Mouse (Mus musculus) forebrain, embryonic 15.5 days (tissue): ENCODE results near the gene Neto2. TPM values are rescaled to one million over a fixed set of nuclear protein-coding genes. Genes with fewer than 3 reads are reported as not detected.
"Not testable (repeated sequence)": the region's sequence is repeated elsewhere in the genome, so short reads cannot be mapped to it uniquely, and the experiment has no call there.

Source experiments
- ATAC-seq: fragments of 200-750 bp; cut with Nextera tagmentation; replicated peaks from 2 replicates; pipeline ENCODE4 v1.8.0; 2017; ENCODE audit warnings: mild to moderate bottlenecking, moderate TSS enrichment, moderate library complexity
- H3K27ac ChIP-seq: fragments of 300-500 bp; sonication (generic); replicated peaks from 2 replicates; pipeline ENCODE4 v1.5.1; 2015; ENCODE audit warnings: mild to moderate bottlenecking, inconsistent platforms
- H3K27me3 ChIP-seq: fragments of 300-500 bp; sonication (generic); 2 replicates; pipeline ENCODE4 v1.6.1; 2015; ENCODE audit warnings: inconsistent platforms
- H3K36me3 ChIP-seq: fragments of 300-500 bp; sonication (generic); 2 replicates; pipeline ENCODE4 v1.6.1; 2015; ENCODE audit warnings: mild to moderate bottlenecking, inconsistent platforms
- H3K4me1 ChIP-seq: fragments of 300-500 bp; sonication (generic); 2 replicates; pipeline ENCODE4 v1.6.1; 2015; ENCODE audit warnings: inconsistent platforms
- H3K4me2 ChIP-seq: fragments of 300-500 bp; sonication (generic); replicated peaks from 2 replicates; pipeline ENCODE4 v1.6.1; 2015; ENCODE audit warnings: mild to moderate bottlenecking, inconsistent platforms
- H3K4me3 ChIP-seq: fragments of 300-500 bp; sonication (generic); 2 replicates; pipeline ENCODE4 v1.5.1; 2015; ENCODE audit warnings: mild to moderate bottlenecking, inconsistent platforms
- H3K9ac ChIP-seq: fragments of 300-500 bp; sonication (generic); replicated peaks from 2 replicates; pipeline ENCODE4 v1.6.1; 2015; ENCODE audit warnings: mild to moderate bottlenecking, inconsistent platforms
- H3K9me3 ChIP-seq: fragments of 300-500 bp; sonication (generic); 2 replicates; pipeline ENCODE4 v1.6.1; 2016; ENCODE audit warnings: inconsistent platforms
- WGBS: fragments of 180-500 bp; shearing (Covaris S2); methylation state at CpG from one replicate; pipeline ENCODE4 v1.1.7; 2015; ENCODE audit warnings: mixed read lengths; 5-methylcytosine and 5-hydroxymethylcytosine counted together
- polyA plus RNA-seq: library from polyadenylated mRNA; unstranded; fragments of >200 nt; fragmentation: Nextera tagmentation; extraction: Ambion mirVana; gene quantifications from 2 replicates; pipeline ENCODE4 v1.2.1, GENCODE M21; 2015

Neto2 gene
- polyA plus RNA-seq, 1 experiment from 2014 or later: 72.4 TPM

GRCm38 (mm10) chr8:85644921-85645665 lies 55.6 kb downstream of the Neto2 start:
- Histone ChIP-seq H3K27ac (no peak overlapping the region), H3K9ac (no peak overlapping the region), H3K36me3 (peaks cover 56% of the 10 kb centered on the region), H3K4me2 (no peak overlapping the region), H3K9me3 (no peaks in the 10 kb centered on the region), H3K27me3 (no peaks in the 10 kb centered on the region), H3K4me3 (no peak overlapping the region), H3K4me1 (no peaks in the 10 kb centered on the region)
- 91% methylated on average over 4 of the region's 4 CpGs for WGBS
- ATAC-seq: no peak

GRCm38 (mm10) chr8:85624450-85624849 lies 76.3 kb downstream of the Neto2 start:
- no peaks in the 10 kb centered on the region for H3K9me3 ChIP-seq
- H3K27me3 ChIP-seq: no peaks in the 10 kb centered on the region
- peaks cover 21% of the 10 kb centered on the region for H3K36me3 ChIP-seq
- WGBS: 91% methylated on average over 6 of the region's 6 CpGs
- ATAC-seq: no peak
- no peak overlapping the region for H3K4me2 ChIP-seq
- H3K27ac ChIP-seq: no peak overlapping the region
- H3K4me3 ChIP-seq: no peak overlapping the region
- no peaks in the 10 kb centered on the region for H3K4me1 ChIP-seq
- no peak overlapping the region for H3K9ac ChIP-seq

GRCm38 (mm10) chr8:85623246-85623645 lies 77.5 kb downstream of the Neto2 start:
- H3K27ac ChIP-seq: no peak overlapping the region
- H3K4me3 ChIP-seq: no peak overlapping the region
- WGBS: 93% methylated on average over 5 of the region's 5 CpGs
- H3K9ac ChIP-seq: no peak overlapping the region
- H3K4me1 ChIP-seq: no peaks in the 10 kb centered on the region
- H3K27me3 ChIP-seq: no peaks in the 10 kb centered on the region
- peaks cover 12% of the 10 kb centered on the region for H3K36me3 ChIP-seq
- H3K4me2 ChIP-seq: no peak overlapping the region
- H3K9me3 ChIP-seq: no peaks in the 10 kb centered on the region
- no peak for ATAC-seq

GRCm38 (mm10) chr8:85618789-85619188 lies 81.9 kb downstream of the Neto2 start:
- Histone ChIP-seq H3K9ac (no peak overlapping the region), H3K9me3 (no peaks in the 10 kb centered on the region), H3K4me1 (no peaks in the 10 kb centered on the region), H3K4me2 (no peak overlapping the region), H3K27ac (no peak overlapping the region), H3K4me3 (no peak overlapping the region), H3K27me3 (no peaks in the 10 kb centered on the region), H3K36me3 (peaks cover 5% of the 10 kb centered on the region; the same call in 1 of the 2 replicates)
- no peak for ATAC-seq
- 85% methylated on average over 3 of the region's 3 CpGs for WGBS

DNA sequence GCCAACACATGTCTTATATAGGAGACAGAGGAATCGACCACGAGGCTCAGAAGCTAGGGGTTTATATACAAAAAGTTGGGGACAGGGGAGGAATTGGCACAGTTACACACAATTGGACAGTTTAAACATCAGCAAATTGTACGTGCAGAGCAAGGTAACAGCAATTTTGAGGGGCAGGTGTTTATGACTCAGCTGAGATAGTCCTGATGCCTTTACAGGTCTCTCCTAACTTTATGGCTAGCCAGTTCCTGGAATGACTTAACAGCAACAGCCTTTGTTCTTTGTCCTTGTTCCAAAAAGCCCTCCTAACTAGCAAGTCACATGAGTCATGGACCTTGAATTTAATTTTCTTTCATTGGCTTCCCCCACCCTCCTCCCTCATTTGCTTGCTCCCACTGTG lies 83.6 kb downstream of the Neto2 start:
- not testable (repeated sequence) for H3K4me1 ChIP-seq, H3K9ac ChIP-seq, H3K4me2 ChIP-seq, ATAC-seq, H3K27me3 ChIP-seq, H3K27ac ChIP-seq, H3K9me3 ChIP-seq, H3K4me3 ChIP-seq, H3K36me3 ChIP-seq
- WGBS: 94% methylated on average over 3 of the region's 3 CpGs

GRCm38 (mm10) chr8:85608836-85609235 lies 91.9 kb downstream of the Neto2 start:
- H3K9ac ChIP-seq: no peak overlapping the region
- no peaks in the 10 kb centered on the region for H3K9me3 ChIP-seq
- no peak overlapping the region for H3K27ac ChIP-seq
- H3K4me2 ChIP-seq: no peak overlapping the region
- no peaks in the 10 kb centered on the region for H3K4me1 ChIP-seq
- no peaks in the 10 kb centered on the region for H3K36me3 ChIP-seq
- no peak for ATAC-seq
- no peaks in the 10 kb centered on the region for H3K27me3 ChIP-seq
- H3K4me3 ChIP-seq: no peak overlapping the region
- WGBS: 89% methylated on average over 2 of the region's 2 CpGs

DNA sequence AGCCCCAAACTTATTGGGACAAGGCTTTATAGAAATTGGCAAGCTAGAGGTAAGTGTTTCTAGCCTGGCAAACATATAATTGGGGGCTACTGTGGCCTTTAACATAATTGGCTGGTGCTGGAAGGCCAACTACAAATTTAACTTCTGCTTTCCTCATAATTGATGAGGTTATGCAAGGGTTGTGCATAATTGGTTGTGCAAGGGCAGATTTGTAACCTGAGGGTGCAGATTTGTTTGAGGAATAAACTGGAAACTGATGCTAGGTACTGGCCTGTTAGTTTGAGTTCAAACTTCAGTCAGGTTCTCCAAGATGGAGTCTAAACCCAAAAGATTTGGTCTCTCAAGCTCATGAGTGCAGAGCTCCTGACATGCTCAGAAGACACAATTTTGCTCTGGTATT lies 92.9 kb downstream of the Neto2 start:
- Histone ChIP-seq H3K9ac (no peak overlapping the region), H3K4me2 (no peak overlapping the region), H3K36me3 (no peaks in the 10 kb centered on the region), H3K27ac (no peak overlapping the region), H3K9me3 (no peaks in the 10 kb centered on the region), H3K27me3 (no peaks in the 10 kb centered on the region), H3K4me1 (no peaks in the 10 kb centered on the region), H3K4me3 (no peak overlapping the region)
- no peak for ATAC-seq

GRCm38 (mm10) chr8:85606974-85607373 lies 93.8 kb downstream of the Neto2 start:
- 88% methylated on average over 1 of the region's 1 CpGs for WGBS
- Histone ChIP-seq H3K36me3 (no peaks in the 10 kb centered on the region), H3K4me1 (no peaks in the 10 kb centered on the region), H3K27ac (no peak overlapping the region), H3K27me3 (no peaks in the 10 kb centered on the region), H3K4me3 (no peak overlapping the region), H3K4me2 (no peak overlapping the region), H3K9me3 (no peaks in the 10 kb centered on the region), H3K9ac (no peak overlapping the region)
- ATAC-seq: no peak

DNA sequence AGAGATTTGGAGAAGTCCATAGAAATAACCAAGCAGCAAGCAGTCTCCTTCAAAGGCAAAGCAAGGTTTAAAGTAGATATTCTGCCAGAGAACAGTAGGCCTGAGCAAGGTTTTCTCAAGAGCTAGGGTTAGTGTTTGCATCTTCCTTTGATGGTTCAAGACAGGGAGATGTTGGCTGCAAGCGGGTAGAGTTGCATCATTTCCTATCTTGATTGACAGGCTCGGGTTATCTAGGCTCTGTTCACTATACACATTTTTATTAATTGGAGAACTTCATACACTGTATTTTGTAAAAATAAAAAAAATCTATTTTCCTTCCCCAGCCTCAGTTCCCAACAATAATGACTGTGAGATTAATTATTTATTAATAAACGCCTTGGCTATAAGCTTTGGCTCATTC lies 94.2 kb downstream of the Neto2 start:
- H3K4me1 ChIP-seq: no peaks in the 10 kb centered on the region
- no peaks in the 10 kb centered on the region for H3K9me3 ChIP-seq
- H3K36me3 ChIP-seq: no peaks in the 10 kb centered on the region
- H3K27me3 ChIP-seq: no peaks in the 10 kb centered on the region
- H3K4me2 ChIP-seq: no peak overlapping the region
- WGBS: 94% methylated on average over 3 of the region's 3 CpGs
- ATAC-seq: no peak
- H3K27ac ChIP-seq: no peak overlapping the region
- no peak overlapping the region for H3K4me3 ChIP-seq
- no peak overlapping the region for H3K9ac ChIP-seq

GRCm38 (mm10) chr8:85604201-85604600 lies 96.5 kb downstream of the Neto2 start:
- no peak for ATAC-seq
- no peaks in the 10 kb centered on the region for H3K36me3 ChIP-seq
- H3K27me3 ChIP-seq: no peaks in the 10 kb centered on the region
- no peak overlapping the region for H3K27ac ChIP-seq
- no peaks in the 10 kb centered on the region for H3K4me1 ChIP-seq
- no peaks in the 10 kb centered on the region for H3K9me3 ChIP-seq
- H3K9ac ChIP-seq: no peak overlapping the region
- H3K4me2 ChIP-seq: no peak overlapping the region
- 85% methylated on average over 4 of the region's 4 CpGs for WGBS
- H3K4me3 ChIP-seq: no peak overlapping the region

DNA sequence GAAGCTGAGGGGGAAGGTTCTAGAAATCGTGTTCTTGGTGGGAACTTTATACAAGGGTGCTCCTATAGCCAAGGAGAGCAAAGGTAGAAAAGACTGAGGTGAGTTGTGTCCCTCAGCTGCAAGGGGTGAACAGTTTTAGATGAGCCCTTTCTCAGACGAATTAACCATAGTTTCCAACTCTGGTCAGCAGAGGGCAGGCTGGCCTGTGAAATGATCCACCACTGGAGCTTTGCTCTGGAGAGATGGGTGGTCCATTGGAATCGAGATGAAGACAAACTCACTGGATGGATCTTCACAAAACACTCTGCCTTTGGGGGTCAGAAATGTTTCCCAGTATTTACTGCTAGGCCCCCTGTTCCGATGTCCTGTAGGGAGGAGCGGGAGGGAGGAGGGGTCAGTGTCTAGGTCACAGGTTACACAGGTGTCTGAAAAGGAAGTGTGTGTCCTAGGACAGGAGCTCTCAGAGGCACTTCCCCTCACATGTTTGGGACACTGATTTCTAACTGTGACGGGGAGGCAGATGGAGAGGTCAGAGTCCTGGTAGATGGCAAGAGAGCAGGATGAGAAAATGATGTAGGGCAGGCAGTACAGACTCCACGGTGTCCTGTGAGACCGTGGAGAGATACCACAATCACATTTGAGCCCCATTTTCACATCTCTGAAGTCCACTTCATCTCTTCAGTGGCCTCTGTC lies 97.4 kb downstream of the Neto2 start:
- 46% methylated on average over 8 of the region's 8 CpGs for WGBS
- no peak; the same call in 1 of the 2 replicates for ATAC-seq

GRCm38 (mm10) chr8:85602737-85603136 lies 98.0 kb downstream of the Neto2 start:
- ATAC-seq: no peak
- Histone ChIP-seq H3K27ac (no peak overlapping the region), H3K27me3 (no peaks in the 10 kb centered on the region), H3K4me1 (no peaks in the 10 kb centered on the region), H3K36me3 (no peaks in the 10 kb centered on the region), H3K9me3 (no peaks in the 10 kb centered on the region), H3K9ac (no peak overlapping the region), H3K4me3 (no peak overlapping the region), H3K4me2 (no peak overlapping the region)
- 81% methylated on average over 4 of the region's 4 CpGs for WGBS

More for the DNA sequence above, 97.4 kb downstream of the Neto2 start:
- no peak overlapping the region for H3K27ac ChIP-seq
- H3K9ac ChIP-seq: no peak overlapping the region
- no peak overlapping the region for H3K4me3 ChIP-seq
- H3K27me3 ChIP-seq: no peaks in the 10 kb centered on the region
- no peak overlapping the region for H3K4me2 ChIP-seq
- no peaks in the 10 kb centered on the region for H3K36me3 ChIP-seq
- no peaks in the 10 kb centered on the region for H3K4me1 ChIP-seq
- H3K9me3 ChIP-seq: no peaks in the 10 kb centered on the region

GRCm38 (mm10) chr8:85601741-85602140 lies 99.0 kb downstream of the Neto2 start:
- H3K27me3 ChIP-seq: no peaks in the 10 kb centered on the region
- H3K9me3 ChIP-seq: no peaks in the 10 kb centered on the region
- H3K27ac ChIP-seq: no peak overlapping the region
- no peaks in the 10 kb centered on the region for H3K36me3 ChIP-seq
- H3K4me3 ChIP-seq: no peak overlapping the region
- H3K4me2 ChIP-seq: no peak overlapping the region
- no peak for ATAC-seq
- no peaks in the 10 kb centered on the region for H3K4me1 ChIP-seq
- no peak overlapping the region for H3K9ac ChIP-seq
- 86% methylated on average over 8 of the region's 8 CpGs for WGBS
